Comparison of ENCODE assay signal across 29 mouse cellular contexts in the genomic region with DNA sequence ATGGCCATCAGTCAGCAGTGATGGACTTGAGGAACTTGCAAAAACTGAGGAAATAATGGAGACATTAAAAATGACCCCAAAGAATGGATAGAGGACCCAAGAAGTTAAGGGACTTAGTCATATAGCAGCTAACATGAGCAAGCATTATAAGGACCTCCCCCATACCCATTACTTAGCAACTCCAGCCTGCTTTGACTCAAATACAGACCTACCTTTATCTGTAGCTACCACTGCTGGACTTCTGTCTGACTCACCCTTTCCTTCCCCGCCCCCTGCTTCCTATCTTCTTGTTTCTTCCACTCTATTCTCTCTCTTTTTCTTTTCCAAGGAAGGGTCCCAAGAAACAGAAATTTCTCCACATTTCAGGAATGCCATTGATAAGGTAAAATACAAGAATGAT.
DNase-seq lines count a peak whose midpoint lies in the region; ATAC-seq and TF ChIP-seq lines count a peak whose summit lies in the region.
"Had no signal": no experiment of that assay in that cellular context is flagged by ENCODE, and none has a peak within 500 bp of the region (broad histone marks: within the 10 kb centered on the region; RNA-seq: fewer than 3 reads in every experiment).

No protein-coding gene starts in this region.

- ATAC-seq in heart, embryonic 12.5 days (ENCODE audit: insufficient number of reproducible peaks, low FRiP score), result peak; percentile 89
- peak; percentile 63 for ATAC-seq in liver, embryonic 12.5 days
- no peak for ATAC-seq in intestine, postnatal 0 days
- ATAC-seq: activated CD4-positive, CD25-positive, alpha-beta regulatory T cell, adult 4 months; CD4-positive, CD25-positive, alpha-beta regulatory T cell, adult 4 months; forebrain, embryonic 14.5 days; forebrain, embryonic 16.5 days; Patski had no signal

- TF ChIP-seq POLR2A in MEL (IDR thresholded peaks at IDR 0.05; ENCODE audit: control insufficient read depth in 1 of 2, insufficient read depth in 1 of 2, low read depth in 1 of 2, low read length in 2 of 2, poor library complexity in 1 of 2), result no peak

- H3K36me3 ChIP-seq in heart, embryonic 12.5 days, result no peaks in the 10 kb centered on the region
- H3K36me3 ChIP-seq in liver, embryonic 12.5 days, result no peaks in the 10 kb centered on the region
- no peaks in the 10 kb centered on the region for H3K36me3 ChIP-seq in MEL (ENCODE audit: control insufficient read depth in 1 of 2, insufficient read depth in 2 of 2, low read length in 2 of 2)
- no peaks in the 10 kb centered on the region for H3K36me3 ChIP-seq in intestine, postnatal 0 days (ENCODE audit: control insufficient read depth, insufficient read depth)
- H3K36me3 ChIP-seq: embryonic facial prominence, embryonic 13.5 days; embryonic facial prominence, embryonic 15.5 days; forebrain, embryonic 10.5 days; forebrain, embryonic 12.5 days; G1E had no signal

- no peak overlapping the region for H3K27ac ChIP-seq in heart, embryonic 12.5 days (ENCODE audit: poor library complexity, severe bottlenecking)
- no peak overlapping the region for H3K27ac ChIP-seq in liver, embryonic 12.5 days
- H3K27ac ChIP-seq in MEL (ENCODE audit: control insufficient read depth, low read depth, low read length), result no peak overlapping the region
- H3K27ac ChIP-seq in intestine, postnatal 0 days (ENCODE audit: low read depth, low read length), result no peak overlapping the region
- H3K27ac ChIP-seq: embryonic facial prominence, embryonic 13.5 days; embryonic facial prominence, embryonic 15.5 days; forebrain, embryonic 10.5 days; forebrain, embryonic 12.5 days had no signal

- TF ChIP-seq EP300 in MEL (IDR thresholded peaks at IDR 0.05; ENCODE audit: low read depth in 1 of 2, low read length in 2 of 2), result peak in 1 of 2 experiments; percentile 24; a peak in 1 of 4 replicates

- no peaks in the 10 kb centered on the region for H3K9me3 ChIP-seq in heart, embryonic 12.5 days (replicated peaks)
- no peaks in the 10 kb centered on the region for H3K9me3 ChIP-seq in liver, embryonic 12.5 days (replicated peaks)
- H3K9me3 ChIP-seq in MEL (replicated peaks; ENCODE audit: insufficient read depth, low read length), result no peaks in the 10 kb centered on the region
- no peaks in the 10 kb centered on the region for H3K9me3 ChIP-seq in intestine, postnatal 0 days (ENCODE audit: control insufficient read depth)
- H3K9me3 ChIP-seq: embryonic facial prominence, embryonic 13.5 days; embryonic facial prominence, embryonic 15.5 days; forebrain, embryonic 10.5 days; forebrain, embryonic 12.5 days had no signal

- H3K27me3 ChIP-seq in heart, embryonic 12.5 days (replicated peaks), result no peaks in the 10 kb centered on the region
- no peaks in the 10 kb centered on the region for H3K27me3 ChIP-seq in liver, embryonic 12.5 days (replicated peaks)
- no peaks in the 10 kb centered on the region for H3K27me3 ChIP-seq in MEL (ENCODE audit: control insufficient read depth in 1 of 2, insufficient read depth in 2 of 2, low read length in 2 of 2)
- H3K27me3 ChIP-seq in intestine, postnatal 0 days (replicated peaks; ENCODE audit: control insufficient read depth, insufficient read depth, low read length), result no peaks in the 10 kb centered on the region
- H3K27me3 ChIP-seq: CH12.LX; embryonic facial prominence, embryonic 13.5 days; embryonic facial prominence, embryonic 15.5 days; forebrain, embryonic 12.5 days had no signal

- no peak overlapping the region for H3K4me2 ChIP-seq in heart, embryonic 12.5 days
- H3K4me2 ChIP-seq in liver, embryonic 12.5 days, result no peak overlapping the region
- H3K4me2 ChIP-seq in intestine, postnatal 0 days (replicated peaks; ENCODE audit: low read depth), result no peak overlapping the region
- H3K4me2 ChIP-seq: embryonic facial prominence, embryonic 13.5 days; embryonic facial prominence, embryonic 15.5 days; forebrain, embryonic 12.5 days had no signal

- H3K4me1 ChIP-seq in heart, embryonic 12.5 days (replicated peaks), result no peaks in the 10 kb centered on the region
- no peaks in the 10 kb centered on the region for H3K4me1 ChIP-seq in liver, embryonic 12.5 days
- H3K4me1 ChIP-seq in MEL (ENCODE audit: control insufficient read depth in 1 of 2, insufficient read depth in 2 of 2, low read length in 2 of 2), result no peaks in the 10 kb centered on the region
- H3K4me1 ChIP-seq in intestine, postnatal 0 days (replicated peaks; ENCODE audit: control insufficient read depth, insufficient read depth, low read length), result no peaks in the 10 kb centered on the region
- H3K4me1 ChIP-seq: embryonic facial prominence, embryonic 13.5 days; embryonic facial prominence, embryonic 15.5 days; forebrain, embryonic 10.5 days; forebrain, embryonic 12.5 days had no signal

- TF ChIP-seq CTCF in MEL (IDR thresholded peaks at IDR 0.05 in 2 of 3, conservative IDR thresholded peaks at IDR 0.05 in 1 of 3; ENCODE audit: control insufficient read depth in 1 of 3, insufficient read depth in 1 of 3, low read depth in 2 of 3, low read length in 3 of 3, poor library complexity in 1 of 3, severe bottlenecking in 1 of 3), result no peak
- no peak for TF ChIP-seq CTCF in intestine, postnatal 0 days (IDR thresholded peaks at IDR 0.05; ENCODE audit: low read depth)

- H3K4me3 ChIP-seq in heart, embryonic 12.5 days, result no peak overlapping the region
- H3K4me3 ChIP-seq in liver, embryonic 12.5 days, result no peak overlapping the region
- H3K4me3 ChIP-seq in MEL (ENCODE audit: control insufficient read depth in 1 of 2, insufficient read depth in 1 of 2, low read depth in 2 of 2, low read length in 2 of 2), result no peak overlapping the region
- no peak overlapping the region for H3K4me3 ChIP-seq in intestine, postnatal 0 days (ENCODE audit: low read depth, low read length)
- H3K4me3 ChIP-seq: embryonic facial prominence, embryonic 13.5 days; embryonic facial prominence, embryonic 15.5 days; erythroblast, embryonic 14.5 days; forebrain, embryonic 10.5 days; forebrain, embryonic 12.5 days had no signal

- no peaks in the 10 kb centered on the region for H3K79me2 ChIP-seq in MEL (ENCODE audit: control insufficient read depth, insufficient read depth, low read length, poor library complexity)

- WGBS in heart, embryonic 12.5 days, result 63% methylated on average over 1 of the region's 1 CpGs
- 48% methylated on average over 1 of the region's 1 CpGs for WGBS in liver, embryonic 12.5 days (ENCODE audit: insufficient replicate concordance)
- 83% methylated on average over 1 of the region's 1 CpGs for WGBS in intestine, postnatal 0 days

- DNase-seq in heart, postnatal 4 days, result no peak
- DNase-seq in liver, result no peak
- peak; percentile 33 for DNase-seq in MEL (ENCODE audit: low read depth, low spot score)
- no peak for DNase-seq in adrenal gland, postnatal 10 days
- DNase-seq: adrenal gland, adult 8-10 months; adrenal gland, postnatal 25 days; B cell, adult 2 months; cerebellum, adult 11 months; cerebellum, adult 18-20 months; cerebellum, adult 8-10 months; cerebellum, adult 9-11 months; cerebellum, postnatal 14 days; cerebellum, postnatal 36 days; embryo, embryonic 11 days had no signal

- H3K9ac ChIP-seq in heart, embryonic 12.5 days, result no peak overlapping the region
- no peak overlapping the region for H3K9ac ChIP-seq in liver, embryonic 12.5 days
- no peak overlapping the region for H3K9ac ChIP-seq in MEL (ENCODE audit: control insufficient read depth, low read depth, low read length, poor library complexity, severe bottlenecking)
- no peak overlapping the region for H3K9ac ChIP-seq in intestine, postnatal 0 days (ENCODE audit: low read depth, low read length)
- H3K9ac ChIP-seq: embryonic facial prominence, embryonic 13.5 days; embryonic facial prominence, embryonic 15.5 days; forebrain, embryonic 12.5 days had no signal

- no peak for TF ChIP-seq RAD21 in MEL (IDR thresholded peaks at IDR 0.05; ENCODE audit: low read depth, low read length)

TF ChIP-seq in MEL, 35 proteins besides CTCF, POLR2A, EP300 and RAD21:
- TF ChIP-seq BHLHE40 (IDR thresholded peaks at IDR 0.05; ENCODE audit: borderline replicate concordance, low read depth, low read length) (no peak), TAL1 (IDR thresholded peaks at IDR 0.05; ENCODE audit: low read length) (peak; percentile 30; the same call in 1 of the 2 replicates)
